Mouse (Mus musculus) lung, adult 2 months (tissue): ENCODE data around the gene Cdk5r1. TPM values are rescaled to one million over a fixed set of nuclear protein-coding genes. Genes with fewer than 3 reads are reported as not detected.

Source experiments
- DNase-seq: peaks from one replicate; pipeline ENCODE4 v3.0.0; 2022
- H3K4me1 ChIP-seq: fragments of 200-500 bp; 2 replicates; pipeline ENCODE4 v1.6.1; 2011; ENCODE audit warnings: low read length; ENCODE audit not compliant: control insufficient read depth, insufficient read depth
- H3K4me3 ChIP-seq: fragments of 200-500 bp; replicated peaks from 2 replicates; pipeline ENCODE3; 2011; ENCODE audit warnings: low read depth, mild to moderate bottlenecking, control low read depth, low read length; ENCODE audit errors: extremely low read depth
- CTCF ChIP-seq: fragments of 200-500 bp; IDR thresholded peaks from 2 replicates; pipeline ENCODE4 v1.5.1; 2011; ENCODE audit warnings: mild to moderate bottlenecking, low read length, control low read depth; ENCODE audit not compliant: insufficient read depth
- POLR2A ChIP-seq: fragments of 200-500 bp; IDR thresholded peaks from 2 replicates; pipeline ENCODE4 v1.6.1; 2011; ENCODE audit warnings: low read depth, mild to moderate bottlenecking, control low read depth, low read length, borderline replicate concordance; ENCODE audit errors: extremely low read depth
- WGBS: fragments of 180-500 bp; shearing (Covaris S2); methylation state at CpG from one replicate; pipeline ENCODE4 v1.1.7; 2018; 5-methylcytosine and 5-hydroxymethylcytosine counted together
- polyA plus RNA-seq: library from polyadenylated mRNA; depleted of rRNA; stranded (reverse); fragments of >200 nt; gene quantifications from 2 replicates; pipeline ENCODE4 v1.2.3, GENCODE M21; 2012

Cdk5r1 gene
- polyA plus RNA-seq, 1 experiment = 1.5 TPM

GRCm38 (mm10) chr11:80489882-80490196 lies 13.0 kb downstream of the Cdk5r1 start:
- WGBS = 38% methylated on average over 5 of the region's 5 CpGs
- DNase-seq = no peak
- Histone ChIP-seq H3K4me3 (no peak overlapping the region), H3K4me1 (no peaks in the 10 kb centered on the region)
- TF ChIP-seq CTCF (no peak), POLR2A (no peak)

GRCm38 (mm10) chr11:80490831-80491230 lies 14.0 kb downstream of the Cdk5r1 start:
- DNase-seq = no peak
- TF ChIP-seq CTCF (no peak), POLR2A (no peak)
- no peak overlapping the region for H3K4me3 ChIP-seq
- H3K4me1 ChIP-seq = no peaks in the 10 kb centered on the region
- WGBS = 69% methylated on average over 10 of the region's 10 CpGs

- WGBS = 87% methylated on average over 5 of the region's 5 CpGs
- no peak for TF ChIP-seq POLR2A
- DNase-seq = no peak
- H3K4me1 ChIP-seq = no peaks in the 10 kb centered on the region
- no peak overlapping the region for H3K4me3 ChIP-seq
These were observed 16.4 kb downstream of the Cdk5r1 start for GRCm38 (mm10) chr11:80493186-80493585.

GRCm38 (mm10) chr11:80494852-80495251 lies 18.0 kb downstream of the Cdk5r1 start:
- no peak overlapping the region for H3K4me3 ChIP-seq
- no peak for DNase-seq
- TF ChIP-seq POLR2A = no peak
- no peaks in the 10 kb centered on the region; the same call in 1 of the 2 replicates for H3K4me1 ChIP-seq
- 82% methylated on average over 9 of the region's 9 CpGs for WGBS

GRCm38 (mm10) chr11:80495972-80496371 lies 19.1 kb downstream of the Cdk5r1 start:
- no peak for TF ChIP-seq POLR2A
- no peak for TF ChIP-seq CTCF
- Histone ChIP-seq H3K4me1 (no peaks in the 10 kb centered on the region; the same call in 1 of the 2 replicates), H3K4me3 (no peak overlapping the region)
- DNase-seq = no peak
- 87% methylated on average over 6 of the region's 6 CpGs for WGBS

GRCm38 (mm10) chr11:80496640-80497039 lies 19.8 kb downstream of the Cdk5r1 start:
- H3K4me1 ChIP-seq = no peaks in the 10 kb centered on the region; the same call in 1 of the 2 replicates
- no peak for TF ChIP-seq POLR2A
- no peak for TF ChIP-seq CTCF
- no peak overlapping the region for H3K4me3 ChIP-seq
- 76% methylated on average over 1 of the region's 1 CpGs for WGBS
- DNase-seq = no peak

- WGBS = 87% methylated on average over 10 of the region's 10 CpGs
- no peak for TF ChIP-seq CTCF
- no peak for TF ChIP-seq POLR2A
These were observed 20.5 kb downstream of the Cdk5r1 start for GRCm38 (mm10) chr11:80497225-80497919.

GRCm38 (mm10) chr11:80498328-80499070 lies 21.7 kb downstream of the Cdk5r1 start:
- 55% methylated on average over 11 of the region's 11 CpGs for WGBS
- no peaks in the 10 kb centered on the region; the same call in 1 of the 2 replicates for H3K4me1 ChIP-seq
- TF ChIP-seq CTCF = no peak
- TF ChIP-seq POLR2A = no peak
- no peak for DNase-seq
- no peak overlapping the region for H3K4me3 ChIP-seq

More at GRCm38 (mm10) chr11:80497225-80497919, 20.5 kb downstream of the Cdk5r1 start:
- no peak overlapping the region for H3K4me3 ChIP-seq
- no peaks in the 10 kb centered on the region; the same call in 1 of the 2 replicates for H3K4me1 ChIP-seq
- DNase-seq = no peak

GRCm38 (mm10) chr11:80499550-80499952 lies 22.7 kb downstream of the Cdk5r1 start:
- TF ChIP-seq CTCF = no peak
- DNase-seq = no peak
- no peak overlapping the region for H3K4me3 ChIP-seq
- WGBS = 70% methylated on average over 4 of the region's 4 CpGs
- H3K4me1 ChIP-seq = peaks cover under 1% of the 10 kb centered on the region; the same call in 1 of the 2 replicates

GRCm38 (mm10) chr11:80503281-80503680 lies 26.5 kb downstream of the Cdk5r1 start:
- WGBS = 88% methylated on average over 6 of the region's 6 CpGs
- Histone ChIP-seq H3K4me1 (peaks cover 4% of the 10 kb centered on the region), H3K4me3 (no peak overlapping the region)
- DNase-seq = no peak
- no peak for TF ChIP-seq CTCF
- TF ChIP-seq POLR2A = no peak
